Mouse (Mus musculus) liver, postnatal 0 days (tissue): ENCODE results near the gene Cldn24. TPM values are rescaled to one million over a fixed set of nuclear protein-coding genes. Genes with fewer than 3 reads are reported as not detected.

Experiments used
- ATAC-seq: fragments of 200-750 bp; cut with Nextera tagmentation; 2 replicates; pipeline ENCODE4 v1.8.0; 2017; ENCODE audit warnings: mild to moderate bottlenecking, moderate library complexity
- DNase-seq: peaks from one replicate; pipeline ENCODE4 v3.0.0-alpha.2; 2016
- H3K27ac ChIP-seq: fragments of 300-500 bp; sonication (generic); 2 replicates; pipeline ENCODE4 v1.5.1; 2014; ENCODE audit warnings: antibody characterized with exemption, moderate library complexity, mild to moderate bottlenecking, low read depth
- H3K27me3 ChIP-seq: fragments of 300-500 bp; sonication (generic); 2 replicates; pipeline ENCODE4 v1.6.1; 2014; ENCODE audit warnings: low read length, control low read depth, mixed read lengths; ENCODE audit not compliant: insufficient read depth
- H3K36me3 ChIP-seq: fragments of 300-500 bp; sonication (generic); replicated peaks from 2 replicates; pipeline ENCODE4 v1.6.1; 2014; ENCODE audit warnings: mild to moderate bottlenecking, control low read depth, low read length, moderate library complexity, mixed read lengths; ENCODE audit not compliant: insufficient read depth
- H3K4me1 ChIP-seq: fragments of 300-500 bp; sonication (generic); 2 replicates; pipeline ENCODE4 v1.6.1; 2014; ENCODE audit warnings: antibody characterized with exemption, mild to moderate bottlenecking, control low read depth; ENCODE audit not compliant: insufficient read depth
- H3K4me2 ChIP-seq: fragments of 300-500 bp; sonication (generic); 2 replicates; pipeline ENCODE4 v1.6.1; 2014; ENCODE audit warnings: low read depth, mild to moderate bottlenecking, low read length, moderate library complexity, mixed read lengths
- H3K4me3 ChIP-seq: fragments of 300-500 bp; sonication (generic); 2 replicates; pipeline ENCODE4 v1.5.1; 2014; ENCODE audit warnings: low read depth, low read length
- H3K9ac ChIP-seq: fragments of 300-500 bp; sonication (generic); replicated peaks from 2 replicates; pipeline ENCODE4 v1.6.1; 2014; ENCODE audit warnings: mild to moderate bottlenecking, moderate library complexity
- H3K9me3 ChIP-seq: fragments of 300-500 bp; sonication (generic); 2 replicates; pipeline ENCODE4 v1.6.1; 2016; ENCODE audit warnings: mild to moderate bottlenecking, control low read depth, low read length, mixed read lengths
- CTCF ChIP-seq: sonication (generic); IDR thresholded peaks from 2 replicates; pipeline ENCODE4 v1.5.1; 2016; ENCODE audit warnings: antibody characterized with exemption, low read depth
- EP300 ChIP-seq: IDR thresholded peaks from 2 replicates; pipeline ENCODE4 v1.6.1; 2016; ENCODE audit warnings: antibody characterized with exemption, low read depth, mild to moderate bottlenecking
- WGBS: fragments of 180-500 bp; shearing (Covaris S2); extraction: QIAGEN DNeasy Blood & Tissue Kit; methylation state at CpG from one replicate; pipeline ENCODE4 v1.1.7; 2014; ENCODE audit not compliant: insufficient replicate concordance; 5-methylcytosine and 5-hydroxymethylcytosine counted together
- polyA plus RNA-seq: library from polyadenylated mRNA; unstranded; fragments of >200 nt; fragmentation: Nextera tagmentation; extraction: Ambion mirVana; gene quantifications from 2 replicates; pipeline ENCODE4 v1.2.1, GENCODE M21; 2015

Gene Cldn24
- polyA plus RNA-seq, 1 experiment from 2014 or later, result not detected

GRCm38 (mm10) chr8:47852737-47853136 lies 30.8 kb downstream of the Cldn24 start:
- Histone ChIP-seq H3K4me1 (no peaks in the 10 kb centered on the region), H3K36me3 (peaks cover 21% of the 10 kb centered on the region), H3K27ac (no peak overlapping the region), H3K4me2 (no peak overlapping the region), H3K27me3 (no peaks in the 10 kb centered on the region), H3K4me3 (no peak overlapping the region), H3K9ac (no peak overlapping the region), H3K9me3 (no peaks in the 10 kb centered on the region)
- DNase-seq, result no peak
- TF ChIP-seq CTCF (no peak), EP300 (no peak)
- 61% methylated on average over 5 of the region's 5 CpGs for WGBS
- no peak for ATAC-seq

- Histone ChIP-seq H3K4me1 (no peaks in the 10 kb centered on the region), H3K9me3 (no peaks in the 10 kb centered on the region), H3K27me3 (no peaks in the 10 kb centered on the region), H3K9ac (no peak overlapping the region), H3K4me2 (no peak overlapping the region), H3K4me3 (no peak overlapping the region), H3K36me3 (peaks cover 15% of the 10 kb centered on the region), H3K27ac (no peak overlapping the region)
- TF ChIP-seq CTCF, result no peak
- no peak for TF ChIP-seq EP300
- 77% methylated on average over 5 of the region's 5 CpGs for WGBS
- ATAC-seq (no peak), DNase-seq (no peak)
Measured at GRCm38 (mm10) chr8:47853356-47853755, 31.4 kb downstream of the Cldn24 start.

GRCm38 (mm10) chr8:47859259-47859658 lies 37.3 kb downstream of the Cldn24 start:
- Histone ChIP-seq H3K4me3 (no peak overlapping the region), H3K9ac (no peak overlapping the region), H3K27me3 (no peaks in the 10 kb centered on the region), H3K27ac (no peak overlapping the region), H3K4me1 (no peaks in the 10 kb centered on the region), H3K4me2 (no peak overlapping the region), H3K9me3 (no peaks in the 10 kb centered on the region), H3K36me3 (peaks cover 15% of the 10 kb centered on the region)
- DNase-seq, result no peak
- TF ChIP-seq EP300, result no peak
- no peak for TF ChIP-seq CTCF
- no peak for ATAC-seq
- WGBS, result 89% methylated on average over 12 of the region's 12 CpGs

GRCm38 (mm10) chr8:47866568-47866967 lies 44.6 kb downstream of the Cldn24 start:
- H3K4me1 ChIP-seq, result no peaks in the 10 kb centered on the region
- H3K9ac ChIP-seq, result no peak overlapping the region
- 75% methylated on average over 8 of the region's 8 CpGs for WGBS
- no peak overlapping the region for H3K4me3 ChIP-seq
- no peaks in the 10 kb centered on the region for H3K9me3 ChIP-seq
- H3K27ac ChIP-seq, result no peak overlapping the region
- no peaks in the 10 kb centered on the region for H3K27me3 ChIP-seq
- DNase-seq, result no peak
- peaks cover 11% of the 10 kb centered on the region for H3K36me3 ChIP-seq
- TF ChIP-seq EP300 (no peak), CTCF (no peak)
- no peak for ATAC-seq
- H3K4me2 ChIP-seq, result no peak overlapping the region

GRCm38 (mm10) chr8:47867067-47867466 lies 45.1 kb downstream of the Cldn24 start:
- Histone ChIP-seq H3K27ac (no peak overlapping the region), H3K4me1 (no peaks in the 10 kb centered on the region), H3K9me3 (no peaks in the 10 kb centered on the region), H3K9ac (no peak overlapping the region), H3K4me2 (no peak overlapping the region), H3K4me3 (no peak overlapping the region), H3K27me3 (no peaks in the 10 kb centered on the region), H3K36me3 (peaks cover 11% of the 10 kb centered on the region)
- 27% methylated on average over 8 of the region's 8 CpGs for WGBS
- ATAC-seq, result 0 out of 2 replicates have a peak, but pooled peaks have one; percentile 48
- peak; percentile 93 for TF ChIP-seq CTCF
- no peak for TF ChIP-seq EP300
- peak; percentile 83 for DNase-seq

Other genes starting within 250 kb of the Cldn24 start
- 10.3 and 12.6 TPM in 2 replicates for gene Ing2, start 146.6 kb upstream of the Cldn24 start, polyA plus RNA-seq
- 12.8 and 13.7 TPM in 2 replicates for gene Cdkn2aip, start 108.2 kb upstream of the Cldn24 start, polyA plus RNA-seq
- not detected in 2 replicates for gene Cldn22, start 2.3 kb downstream of the Cldn24 start, polyA plus RNA-seq
- gene Wwc2, start 168.8 kb downstream of the Cldn24 start, polyA plus RNA-seq, result 1.8 TPM in 2 replicates